Mouse (Mus musculus) gastrocnemius, postnatal 10 days (tissue): Measurements from ENCODE around the gene Gls. TPM values are rescaled to one million over a fixed set of nuclear protein-coding genes. Genes with fewer than 3 reads are reported as not detected.

Source experiments
- DNase-seq: peaks from one replicate; pipeline ENCODE4 v3.0.0; 2021; ENCODE audit warnings: mixed read lengths
- long read RNA-seq, 2 experiments: library from polyadenylated mRNA; stranded (forward); transcript quantifications; one replicate each; pipeline ENCODE4 v2.0.0; 2021
- total RNA-seq, 2 experiments: library from RNA; stranded (reverse); gene quantifications; 2 replicates each; pipeline ENCODE4 v1.2.3; 2021

Gls gene
- total RNA-seq: 10 to 100 TPM; 54.6 to 59.3 TPM
- long read RNA-seq, experiment 1, full-length matches to known transcripts: 22 of 24 reads
- long read RNA-seq, experiment 1, partial matches to known transcripts: 0 of 24 reads
- long read RNA-seq, experiment 1, other reads (novel, unspliced or antisense): 2 of 24 reads
- long read RNA-seq, experiment 2, full-length matches to known transcripts: 13 of 18 reads
- long read RNA-seq, experiment 2, partial matches to known transcripts: 1 of 18 reads
- long read RNA-seq, experiment 2, other reads (novel, unspliced or antisense): 4 of 18 reads

DNA sequence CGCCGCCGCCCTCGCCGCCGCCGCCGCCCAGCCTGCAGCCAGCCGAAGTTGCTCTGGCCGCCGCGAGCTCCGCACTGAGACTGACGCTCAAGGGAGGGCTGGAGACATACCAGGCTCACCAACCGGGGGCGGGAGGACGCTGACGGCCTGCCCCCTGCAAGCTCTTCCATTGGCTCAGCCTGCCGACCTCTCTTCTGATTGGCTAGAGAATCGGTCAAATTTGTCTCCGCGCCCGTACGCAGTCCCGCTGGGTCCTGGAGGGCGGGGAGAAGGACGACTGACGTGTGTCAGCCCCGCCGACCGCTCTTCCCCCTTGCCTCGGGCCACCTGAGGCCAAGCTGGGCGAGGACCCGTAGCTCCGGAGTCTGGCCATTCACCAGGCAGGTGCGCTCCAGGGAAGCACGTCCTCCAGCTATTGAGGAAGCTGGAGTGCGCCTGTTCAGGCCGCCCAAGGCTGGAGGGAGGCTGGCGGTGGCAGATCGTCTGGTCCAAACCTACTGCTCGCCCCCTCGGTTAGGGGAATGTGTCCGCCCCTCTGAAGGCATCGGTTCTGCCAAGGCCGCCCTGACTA lies at the start of gene Gls:
Gene Gls, minus strand, starts transcription at position 90 of the 571 bp plus-strand sequence.
- peak; percentile 94 for DNase-seq

DNA sequence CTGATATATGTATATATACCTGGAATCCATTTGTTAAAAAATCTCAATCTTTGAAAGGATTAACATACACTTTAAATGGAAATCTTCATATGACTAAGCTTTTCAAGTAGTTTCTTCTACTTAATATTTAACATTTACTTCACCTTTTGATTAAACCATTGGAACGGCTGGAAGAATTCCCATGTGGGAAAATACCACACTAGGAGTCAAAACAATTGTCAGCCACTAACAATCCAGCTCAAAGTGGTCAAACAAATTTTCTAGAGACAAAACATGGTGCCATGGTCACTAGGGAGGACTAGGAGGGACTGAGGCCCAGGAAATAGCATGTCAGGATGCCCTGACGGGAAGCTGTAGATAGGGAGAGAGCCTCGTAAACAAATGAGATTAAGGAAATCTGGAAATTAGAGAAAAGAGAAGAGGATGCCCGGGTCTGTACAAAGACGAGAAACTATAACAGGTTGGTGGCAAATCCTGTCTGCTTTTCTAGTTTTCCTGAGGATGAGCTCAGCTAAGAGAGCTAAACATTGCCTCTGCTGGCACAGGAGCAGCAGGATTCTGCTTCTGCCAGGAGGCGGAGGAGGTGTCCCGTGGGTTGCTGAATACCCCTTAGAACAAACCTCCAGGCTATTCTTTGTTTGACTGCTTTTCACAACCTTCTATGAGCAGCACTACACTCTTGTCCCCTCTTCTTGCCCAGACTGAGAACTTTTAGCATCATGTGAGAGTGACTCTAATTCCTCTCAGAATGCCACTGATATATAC lies 47.0 kb upstream of the Gls start:
- DNase-seq: no peak

DNA sequence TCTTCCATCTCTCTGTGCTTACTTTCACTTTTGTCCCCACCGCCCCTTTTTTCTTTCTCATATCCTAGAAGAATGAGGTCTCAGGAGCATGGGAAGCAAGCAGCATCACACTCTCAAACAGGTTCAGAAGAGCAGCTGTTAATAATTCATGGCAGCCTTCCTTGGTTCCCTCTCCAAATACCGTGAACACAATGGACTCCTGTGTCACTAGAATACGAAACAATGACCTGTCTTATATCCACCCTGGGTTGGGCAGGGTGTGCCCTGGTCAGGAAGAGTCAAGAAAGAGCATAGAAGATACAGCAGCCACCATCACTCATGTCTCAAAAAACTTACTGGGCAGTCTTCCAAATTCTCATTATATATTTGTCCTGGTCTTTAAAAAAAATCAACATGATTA lies 46.3 kb upstream of the Gls start:
- DNase-seq: no peak

DNA sequence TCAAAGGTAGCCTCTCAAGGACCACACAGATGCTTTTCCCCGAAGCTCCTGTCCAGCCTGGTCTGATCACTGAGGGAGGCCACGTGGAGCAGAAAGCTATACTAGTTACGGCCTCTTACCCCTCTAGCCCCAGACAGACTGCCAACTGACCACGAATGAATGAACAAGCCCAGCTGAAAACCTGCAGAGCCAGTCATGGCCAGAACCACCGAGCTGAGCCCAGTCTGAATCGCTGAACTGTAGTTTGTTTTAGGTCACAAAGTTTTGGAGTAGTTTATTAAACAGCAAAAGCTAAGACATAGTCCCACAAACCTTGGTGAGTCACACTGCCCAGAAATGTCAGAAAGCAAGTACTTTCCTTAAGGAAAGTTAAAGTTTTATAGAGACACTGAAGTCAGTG lies 45.0 kb upstream of the Gls start:
- DNase-seq: no peak

DNA sequence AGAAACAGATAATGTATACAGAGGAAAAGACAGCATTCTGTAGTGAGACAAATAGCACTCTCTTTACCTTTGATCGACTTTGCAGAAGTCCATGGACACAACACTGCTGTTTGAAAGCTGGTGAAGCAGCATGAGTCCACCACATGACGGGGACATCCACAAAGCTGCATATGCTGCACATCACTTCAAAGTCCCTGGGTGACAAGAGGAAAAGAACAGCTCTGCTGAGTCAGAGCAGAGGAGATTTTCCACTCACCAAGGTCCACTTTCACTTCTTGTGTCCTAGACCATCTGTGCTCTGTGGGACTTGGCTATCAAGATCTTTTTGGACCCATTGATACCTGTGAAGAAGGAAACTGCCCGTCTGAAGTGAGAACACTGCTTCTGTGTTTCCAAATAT lies 41.2 kb upstream of the Gls start:
- no peak for DNase-seq

DNA sequence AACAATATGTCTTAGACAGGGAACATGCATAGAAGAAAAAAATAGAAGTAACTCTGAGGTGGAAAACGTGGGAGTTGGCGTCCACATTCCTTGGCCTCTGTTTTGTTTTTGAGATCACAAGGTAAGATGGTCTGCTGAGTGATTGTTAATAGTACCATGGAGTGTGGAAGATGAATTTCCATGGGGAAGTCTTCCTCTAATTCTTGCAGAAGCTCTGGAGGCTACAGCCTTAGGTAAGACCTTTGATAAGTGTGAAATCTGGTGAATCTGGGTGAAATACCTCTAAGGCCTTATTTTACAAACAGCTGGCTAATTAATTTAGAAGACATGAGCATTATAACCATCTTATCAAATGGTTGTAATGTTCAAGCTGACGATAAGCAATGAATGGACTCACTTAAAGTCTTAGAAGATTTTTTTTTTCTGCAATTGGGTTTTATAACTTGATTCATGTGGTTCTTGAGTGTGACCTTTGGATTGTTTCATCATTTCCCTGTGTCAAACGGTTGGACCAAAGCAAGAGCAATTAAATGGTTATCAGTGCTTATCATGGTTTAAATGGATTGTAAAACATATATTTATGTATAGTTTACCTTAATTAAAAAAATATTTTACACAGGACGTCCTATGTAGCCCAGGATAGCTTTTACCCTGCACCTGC lies 39.1 kb upstream of the Gls start:
- no peak for DNase-seq

DNA sequence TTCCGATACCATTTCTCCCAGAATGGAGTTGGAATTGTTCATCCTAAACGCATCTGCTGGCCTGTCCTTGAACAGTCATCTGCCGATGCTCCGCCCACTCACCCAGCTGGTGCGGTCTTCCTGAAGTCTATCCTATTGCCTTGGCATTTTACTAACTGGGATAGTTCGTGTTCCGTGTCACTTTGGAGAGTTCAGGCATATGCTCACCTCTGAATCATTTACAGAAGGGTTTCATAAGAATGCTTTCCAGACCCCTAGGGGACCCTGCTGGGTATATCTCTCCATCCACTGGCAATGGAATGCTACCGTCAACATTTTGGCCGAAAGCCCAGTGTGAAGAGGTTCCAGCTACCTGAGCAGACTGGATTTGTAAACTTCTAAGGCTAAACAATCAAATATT lies 37.3 kb upstream of the Gls start:
- no peak for DNase-seq

DNA sequence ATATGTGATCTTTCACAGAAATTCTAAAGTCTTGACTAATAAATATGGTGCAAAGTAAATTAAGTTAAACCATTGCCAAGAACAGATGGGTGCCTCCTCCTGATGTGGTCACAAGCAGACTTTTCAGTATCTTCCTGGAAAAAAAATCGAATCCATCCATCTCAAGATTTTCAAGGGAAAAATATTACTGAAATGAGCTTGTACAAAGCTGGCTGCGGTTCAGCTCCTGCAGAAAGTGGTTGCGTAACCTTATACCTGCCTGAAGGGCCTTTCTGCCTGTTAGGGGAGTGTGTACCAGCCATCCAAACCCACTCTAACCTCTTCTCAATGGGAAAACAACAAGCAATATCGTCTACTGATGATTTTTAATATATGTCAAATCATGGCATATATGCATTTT lies 36.6 kb upstream of the Gls start:
- DNase-seq: no peak

DNA sequence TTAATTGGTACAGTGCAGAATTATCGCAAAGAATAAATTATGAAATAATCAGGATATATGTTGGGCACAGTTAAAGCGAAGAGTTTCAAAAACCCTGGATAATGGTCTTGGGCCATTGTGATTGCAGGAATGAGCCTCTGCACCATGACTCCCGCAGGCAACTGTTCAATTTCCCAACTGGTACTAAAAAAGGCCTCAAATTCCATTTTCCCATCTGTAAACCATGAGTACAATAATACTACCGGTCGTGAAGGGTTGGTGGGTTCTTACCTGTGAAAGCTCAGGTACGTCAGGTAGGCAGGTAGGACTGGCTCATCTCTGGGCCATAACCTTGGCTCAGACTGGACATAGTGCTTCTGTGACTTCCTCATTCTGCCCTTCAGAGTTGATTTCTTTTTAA lies 35.0 kb upstream of the Gls start:
- DNase-seq: no peak

DNA sequence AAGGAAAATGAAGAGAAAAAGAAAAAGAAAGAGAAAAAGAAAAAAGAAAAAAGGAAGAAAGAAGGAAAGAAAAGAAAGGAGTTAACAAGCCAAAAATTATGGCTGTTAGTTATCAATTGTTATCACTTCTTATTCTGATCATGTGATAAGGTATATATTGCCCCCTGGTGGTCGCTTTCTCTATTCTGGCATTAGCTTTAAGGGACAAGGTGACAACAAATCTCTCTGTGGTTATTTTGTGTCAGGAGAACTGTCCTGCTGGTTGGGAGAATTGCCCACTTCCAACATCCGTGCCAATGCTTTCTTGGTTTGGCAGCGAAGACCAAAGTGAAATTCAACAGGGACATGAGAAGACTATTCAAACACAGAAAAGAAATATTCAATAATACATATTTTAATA lies 34.6 kb upstream of the Gls start:
- DNase-seq: peak; percentile 59

DNA sequence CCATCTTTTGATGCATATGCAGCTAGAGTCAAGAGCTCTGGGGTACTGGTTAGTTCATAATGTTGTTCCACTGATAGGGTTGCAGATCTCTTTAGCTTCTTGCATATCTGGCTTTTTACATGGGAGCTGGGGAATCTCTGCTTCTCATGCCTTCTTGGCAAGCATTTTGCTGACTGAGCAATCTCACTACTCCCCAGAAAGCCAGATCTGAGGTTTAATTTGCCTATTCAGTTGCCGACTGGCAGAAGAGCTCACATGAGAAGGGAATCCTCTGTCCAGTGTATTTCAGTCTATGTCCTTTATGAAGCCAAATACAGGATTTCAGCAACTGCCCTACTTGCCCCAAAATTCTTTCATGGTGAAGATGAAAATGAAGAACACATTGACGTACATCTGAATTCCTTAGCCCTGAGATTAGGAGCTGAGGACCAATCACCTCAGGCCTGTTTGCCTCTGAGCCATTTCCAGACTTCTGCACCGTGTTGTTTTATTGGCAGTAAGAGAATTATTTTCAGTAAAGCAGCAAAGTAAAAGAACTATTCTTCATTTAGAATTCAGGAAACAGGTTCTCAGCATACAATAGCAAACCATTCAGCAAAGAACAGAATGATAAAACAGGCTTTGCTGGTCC lies 33.0 kb upstream of the Gls start:
- DNase-seq: no peak

DNA sequence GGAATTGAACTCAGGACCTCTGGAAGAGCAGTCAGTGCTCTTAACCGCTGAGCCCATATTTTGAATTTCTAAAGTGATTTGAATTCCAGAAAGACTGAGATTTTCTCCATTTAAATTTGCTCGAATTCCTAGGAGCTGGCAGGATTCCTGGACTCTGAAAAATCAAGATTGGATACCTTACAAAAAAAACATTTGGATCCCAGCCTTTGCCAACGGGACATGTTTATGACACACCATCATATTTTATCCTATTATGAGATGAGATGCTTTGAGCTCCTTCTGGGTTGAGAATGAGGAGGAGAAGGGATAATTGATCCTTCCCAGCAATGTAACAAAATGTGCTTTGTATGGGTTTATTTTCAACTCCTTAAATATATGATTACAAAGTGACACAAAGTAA lies 31.3 kb upstream of the Gls start:
- no peak for DNase-seq

DNA sequence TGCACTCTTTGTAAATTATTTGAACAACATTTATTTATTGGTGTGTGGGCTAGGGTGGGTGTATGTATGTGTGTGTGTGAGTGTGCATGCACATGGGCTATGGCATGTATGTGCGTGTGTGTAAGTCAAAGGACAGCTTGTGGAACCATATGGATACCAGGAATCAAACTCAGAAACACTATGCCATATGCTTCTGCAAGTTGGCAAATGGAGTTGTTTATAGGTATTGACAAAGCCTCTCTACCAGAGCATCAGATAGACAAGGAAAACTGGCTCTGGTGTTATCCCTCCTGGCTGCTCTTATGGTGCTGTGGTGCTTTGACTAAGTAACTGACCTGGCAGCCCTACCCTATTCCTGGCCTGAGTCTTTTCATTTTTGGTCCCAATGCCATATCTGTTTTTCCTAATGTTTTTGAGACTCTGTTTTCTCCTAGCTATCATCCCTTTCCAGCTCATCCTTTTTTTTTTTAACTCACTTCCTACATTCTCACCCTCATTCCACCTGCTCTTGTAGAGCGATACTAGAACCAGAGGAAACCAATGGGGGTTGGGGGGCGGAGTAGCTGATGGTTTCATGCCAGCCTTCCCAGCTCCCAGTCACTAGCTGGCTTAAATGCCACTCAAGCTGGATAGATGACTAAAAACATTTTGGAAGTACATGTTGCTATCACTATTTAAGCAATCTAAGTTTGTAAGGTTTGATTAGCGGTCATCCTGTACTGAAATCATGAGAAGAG lies 27.5 kb upstream of the Gls start:
- no peak for DNase-seq

DNA sequence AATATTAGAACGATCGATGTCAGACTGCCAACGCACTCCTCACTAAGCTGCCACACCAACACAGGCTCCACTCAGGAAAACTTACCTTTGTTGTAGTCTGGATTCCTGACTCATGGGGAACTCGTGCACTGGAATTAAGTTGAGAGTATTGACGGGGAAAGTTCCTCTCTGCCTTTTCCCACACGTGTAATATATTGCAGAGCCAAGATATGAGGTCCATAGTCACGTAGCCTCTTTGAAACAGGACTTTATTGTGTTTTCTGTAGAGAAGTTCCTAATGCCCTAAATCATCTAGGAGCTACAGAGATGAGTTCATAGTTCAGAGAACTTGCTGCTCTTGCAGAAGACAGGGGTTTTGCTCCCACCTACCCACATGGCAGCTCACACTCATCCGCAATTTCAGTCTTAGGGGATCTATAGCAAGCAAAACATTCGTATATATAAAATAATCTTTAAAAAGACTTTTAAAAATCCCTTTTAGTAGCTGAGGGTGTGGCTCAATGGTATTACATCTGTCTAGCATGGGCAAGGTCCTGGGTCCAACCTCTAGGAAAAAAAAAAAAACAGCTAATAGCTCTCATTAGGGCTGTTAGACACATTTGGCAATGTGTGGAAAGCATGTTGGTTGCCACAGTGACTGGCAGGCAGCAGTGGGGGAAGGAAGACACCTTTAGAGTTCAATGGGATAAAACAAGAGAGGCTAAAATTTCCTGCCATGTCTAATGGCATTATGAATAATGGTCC lies 25.1 kb upstream of the Gls start:
- DNase-seq: no peak

DNA sequence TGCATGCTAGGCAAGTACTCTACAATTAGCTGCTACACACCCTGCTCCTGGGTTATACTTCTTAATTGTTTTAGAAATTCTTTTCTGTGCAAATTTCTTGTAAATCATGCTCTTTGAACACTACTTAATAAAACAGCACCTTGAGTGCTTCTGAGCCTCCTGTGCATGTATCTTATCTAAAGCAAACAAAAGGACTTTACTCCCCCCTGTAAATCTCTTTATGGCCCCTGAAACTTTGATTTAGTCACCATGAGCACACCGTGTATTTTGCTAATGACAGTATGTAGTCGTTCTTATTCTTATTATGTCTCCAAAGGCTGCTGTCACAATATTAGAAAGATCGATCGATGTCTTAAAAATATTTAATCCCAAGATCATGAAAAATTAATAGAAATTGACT lies 23.9 kb upstream of the Gls start:
- DNase-seq: no peak

DNA sequence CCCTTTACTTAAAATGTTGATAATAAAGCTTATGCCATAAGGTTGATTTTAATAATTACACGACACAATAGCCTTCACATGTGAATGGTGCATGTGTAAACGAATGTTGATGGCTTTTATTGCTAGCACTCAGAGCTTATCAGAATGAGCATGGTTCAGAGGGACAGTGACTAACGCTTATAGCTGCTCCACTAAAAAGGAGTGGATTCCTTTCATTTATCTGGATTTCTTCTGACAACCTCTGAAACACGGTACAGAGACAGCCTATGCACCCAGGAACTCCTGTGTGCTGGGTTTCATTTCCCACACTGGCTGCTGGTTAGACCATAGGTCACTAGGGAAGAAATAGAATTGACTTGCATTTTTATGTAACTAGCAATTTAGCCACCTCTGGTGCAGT lies 23.2 kb upstream of the Gls start:
- no peak for DNase-seq

DNA sequence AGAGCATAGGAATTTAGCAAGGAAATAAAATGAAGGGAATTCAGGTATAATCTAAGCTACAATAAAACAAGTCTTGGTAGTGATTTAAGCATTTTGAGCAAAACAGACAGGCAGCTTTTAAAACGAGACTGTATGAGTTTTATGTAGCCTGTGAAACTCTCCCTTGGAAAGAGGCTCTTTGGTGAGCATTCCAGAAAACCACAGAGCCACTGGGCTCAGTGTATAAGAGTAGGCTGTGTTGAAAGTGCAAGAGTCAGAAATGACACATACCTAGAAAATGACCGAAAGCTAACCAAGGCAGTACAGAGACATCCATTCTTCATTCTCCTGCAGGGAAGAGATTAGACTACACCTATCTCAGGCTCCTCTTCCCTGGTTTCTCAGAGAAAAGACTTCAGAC lies 21.4 kb upstream of the Gls start:
- no peak for DNase-seq

DNA sequence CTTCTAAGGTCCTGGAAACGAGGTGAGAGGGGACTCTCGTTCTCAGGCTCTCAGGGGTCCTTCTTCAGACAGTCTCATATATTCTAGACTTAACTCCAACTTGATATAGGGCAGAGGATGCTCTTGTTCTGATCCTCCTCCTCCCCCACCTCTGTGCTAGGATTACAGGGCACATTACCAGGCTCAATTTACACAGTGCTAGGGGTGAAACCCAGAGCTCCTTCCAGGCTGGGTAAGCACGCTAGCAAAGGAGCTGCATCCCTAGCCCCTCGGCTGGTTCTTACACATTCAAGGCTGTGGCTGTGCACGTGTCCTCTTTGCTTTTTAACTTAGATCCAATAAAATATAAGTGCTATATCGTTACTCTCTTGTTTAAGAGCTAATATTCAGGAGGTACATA lies 20.4 kb upstream of the Gls start:
- DNase-seq: no peak

DNA sequence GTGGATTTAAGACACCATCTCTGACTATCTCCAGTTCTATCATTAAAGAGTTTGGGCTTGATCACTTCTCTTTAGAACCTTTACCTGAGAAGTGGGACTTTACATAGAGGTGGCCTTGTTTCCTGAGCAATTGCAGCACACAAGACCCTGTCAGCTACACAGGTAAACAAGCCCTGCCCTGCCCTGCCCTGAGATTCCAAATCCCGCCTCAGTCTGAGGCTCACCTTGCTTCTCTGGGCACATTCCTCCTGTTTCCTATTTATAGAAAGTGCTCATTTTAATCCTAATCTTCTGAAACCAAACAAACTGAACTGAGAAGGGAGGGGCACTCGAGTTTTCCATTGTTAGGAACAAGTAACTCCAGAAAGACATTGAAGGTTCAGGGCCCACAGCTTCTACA lies 19.4 kb upstream of the Gls start:
- DNase-seq: no peak

DNA sequence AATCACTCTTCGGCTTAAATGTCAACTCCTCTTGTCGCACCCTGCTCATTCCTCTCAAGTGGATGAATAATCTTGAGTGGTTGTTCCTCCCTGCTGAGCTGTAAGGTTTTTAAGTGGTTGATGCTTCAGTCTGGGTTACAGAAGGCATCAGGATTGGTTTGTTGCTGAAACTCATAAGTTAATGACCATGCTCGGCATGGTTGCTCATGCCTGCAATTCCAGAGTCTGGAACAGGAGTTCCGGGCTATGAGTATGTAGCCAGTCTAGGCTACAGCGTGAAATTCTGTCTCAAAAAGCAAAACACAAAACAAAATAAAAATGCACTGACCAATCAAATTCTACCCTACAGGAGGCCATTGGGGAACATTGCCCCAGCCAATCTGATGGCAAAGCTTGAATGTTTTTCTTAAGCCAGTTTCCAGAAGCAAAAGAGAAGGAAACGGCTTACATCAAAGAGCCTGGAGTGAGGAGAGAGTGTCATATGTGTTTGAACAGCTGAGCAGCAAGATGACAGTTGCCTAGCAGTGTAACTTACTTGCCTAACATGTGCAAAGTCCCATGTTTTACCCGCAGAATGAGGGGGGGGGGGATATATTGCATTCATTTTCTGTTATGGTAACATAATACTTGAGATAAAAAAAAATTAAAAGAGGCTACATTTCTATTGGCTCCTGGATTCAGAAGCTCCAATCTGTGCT lies 18.2 kb upstream of the Gls start:
- DNase-seq: no peak
